Mouse (Mus musculus): ENCODE measurements around the gene Ndufv1. TPM values are rescaled to one million over a fixed set of nuclear protein-coding genes. Genes with fewer than 3 reads are reported as not detected.

The Ndufv1 gene
- polyA plus RNA-seq, 1 experiment from 2014 or later = 174 TPM

GRCm38 (mm10) chr19:4036327-4037045 lies 23.9 kb upstream of the Ndufv1 start:
- Histone ChIP-seq H3K27me3 (ENCODE audit: control insufficient read depth, insufficient read depth, low read length) (no peaks in the 10 kb centered on the region), H3K4me2 (ENCODE audit: low read depth, low read length, severe bottlenecking) (no peak overlapping the region), H3K4me3 (ENCODE audit: low read depth, low read length) (no peak overlapping the region), H3K36me3 (ENCODE audit: control insufficient read depth, insufficient read depth, low read length) (no peaks in the 10 kb centered on the region; the same call in 1 of the 2 replicates), H3K9me3 (ENCODE audit: control insufficient read depth, low read length) (no peaks in the 10 kb centered on the region), H3K4me1 (replicated peaks; ENCODE audit: control insufficient read depth, insufficient read depth, low read length) (peaks cover 5% of the 10 kb centered on the region), H3K27ac (ENCODE audit: low read depth, low read length) (no peak overlapping the region), H3K9ac (ENCODE audit: low read length) (no peak overlapping the region)
- DNase-seq (ENCODE audit: low spot score) (no peak), ATAC-seq (replicated peaks; ENCODE audit: low FRiP score) (no peak)
- 86% methylated on average over 12 of the region's 12 CpGs for WGBS

- ATAC-seq (replicated peaks; ENCODE audit: low FRiP score) (no peak), DNase-seq (ENCODE audit: low spot score) (no peak)
- no peaks in the 10 kb centered on the region for H3K27me3 ChIP-seq (ENCODE audit: control insufficient read depth, insufficient read depth, low read length)
- H3K4me2 ChIP-seq (ENCODE audit: low read depth, low read length, severe bottlenecking) = no peak overlapping the region
- no peak overlapping the region for H3K27ac ChIP-seq (ENCODE audit: low read depth, low read length)
- H3K4me3 ChIP-seq (ENCODE audit: low read depth, low read length) = no peak overlapping the region
- H3K4me1 ChIP-seq (replicated peaks; ENCODE audit: control insufficient read depth, insufficient read depth, low read length) = peaks cover 5% of the 10 kb centered on the region
- no peak overlapping the region for H3K9ac ChIP-seq (ENCODE audit: low read length)
- no peaks in the 10 kb centered on the region for H3K9me3 ChIP-seq (ENCODE audit: control insufficient read depth, low read length)
- H3K36me3 ChIP-seq (ENCODE audit: control insufficient read depth, insufficient read depth, low read length) = no peaks in the 10 kb centered on the region; the same call in 1 of the 2 replicates
- WGBS = 68% methylated on average over 5 of the region's 5 CpGs
Observed at GRCm38 (mm10) chr19:4033742-4034141, 21.1 kb upstream of the Ndufv1 start.

- WGBS = 87% methylated on average over 3 of the region's 3 CpGs
- H3K4me3 ChIP-seq (ENCODE audit: low read depth, low read length) = no peak overlapping the region
- H3K9ac ChIP-seq (ENCODE audit: low read length) = no peak overlapping the region
- H3K27ac ChIP-seq (ENCODE audit: low read depth, low read length) = no peak overlapping the region
- no peaks in the 10 kb centered on the region for H3K9me3 ChIP-seq (ENCODE audit: control insufficient read depth, low read length)
- H3K4me2 ChIP-seq (ENCODE audit: low read depth, low read length, severe bottlenecking) = no peak overlapping the region
- H3K27me3 ChIP-seq (ENCODE audit: control insufficient read depth, insufficient read depth, low read length) = no peaks in the 10 kb centered on the region
- H3K36me3 ChIP-seq (ENCODE audit: control insufficient read depth, insufficient read depth, low read length) = no peaks in the 10 kb centered on the region; the same call in 1 of the 2 replicates
- DNase-seq (ENCODE audit: low spot score) (no peak), ATAC-seq (replicated peaks; ENCODE audit: low FRiP score) (no peak)
- H3K4me1 ChIP-seq (replicated peaks; ENCODE audit: control insufficient read depth, insufficient read depth, low read length) = peaks cover 5% of the 10 kb centered on the region
Observed at GRCm38 (mm10) chr19:4033298-4033697, 20.7 kb upstream of the Ndufv1 start.

- DNase-seq (ENCODE audit: low spot score) (no peak), ATAC-seq (replicated peaks; ENCODE audit: low FRiP score) (no peak)
- H3K4me3 ChIP-seq (ENCODE audit: low read depth, low read length) = no peak overlapping the region
- H3K9me3 ChIP-seq (ENCODE audit: control insufficient read depth, low read length) = no peaks in the 10 kb centered on the region
- H3K36me3 ChIP-seq (ENCODE audit: control insufficient read depth, insufficient read depth, low read length) = no peaks in the 10 kb centered on the region; the same call in 1 of the 2 replicates
- no peak overlapping the region for H3K27ac ChIP-seq (ENCODE audit: low read depth, low read length)
- no peaks in the 10 kb centered on the region for H3K27me3 ChIP-seq (ENCODE audit: control insufficient read depth, insufficient read depth, low read length)
- H3K4me1 ChIP-seq (replicated peaks; ENCODE audit: control insufficient read depth, insufficient read depth, low read length) = peaks cover 3% of the 10 kb centered on the region
- H3K9ac ChIP-seq (ENCODE audit: low read length) = no peak overlapping the region
- no peak overlapping the region for H3K4me2 ChIP-seq (ENCODE audit: low read depth, low read length, severe bottlenecking)
- 53% methylated on average over 7 of the region's 7 CpGs for WGBS
Observed at GRCm38 (mm10) chr19:4032668-4033067, 20.1 kb upstream of the Ndufv1 start.

GRCm38 (mm10) chr19:4027576-4027975 lies 15.0 kb upstream of the Ndufv1 start:
- no peak overlapping the region for H3K27ac ChIP-seq (ENCODE audit: low read depth, low read length)
- no peaks in the 10 kb centered on the region for H3K36me3 ChIP-seq (ENCODE audit: control insufficient read depth, insufficient read depth, low read length)
- ATAC-seq (replicated peaks; ENCODE audit: low FRiP score) = no peak
- no peaks in the 10 kb centered on the region for H3K4me1 ChIP-seq (replicated peaks; ENCODE audit: control insufficient read depth, insufficient read depth, low read length)
- H3K4me2 ChIP-seq (ENCODE audit: low read depth, low read length, severe bottlenecking) = no peak overlapping the region
- H3K9me3 ChIP-seq (ENCODE audit: control insufficient read depth, low read length) = no peaks in the 10 kb centered on the region; the same call in 1 of the 2 replicates
- H3K27me3 ChIP-seq (ENCODE audit: control insufficient read depth, insufficient read depth, low read length) = no peaks in the 10 kb centered on the region
- no peak overlapping the region for H3K9ac ChIP-seq (ENCODE audit: low read length)
- no peak for DNase-seq (ENCODE audit: low spot score)
- no peak overlapping the region for H3K4me3 ChIP-seq (ENCODE audit: low read depth, low read length)

- H3K36me3 ChIP-seq (ENCODE audit: control insufficient read depth, insufficient read depth, low read length) = no peaks in the 10 kb centered on the region
- ATAC-seq (replicated peaks; ENCODE audit: low FRiP score) (no peak), DNase-seq (ENCODE audit: low spot score) (no peak)
- H3K4me1 ChIP-seq (replicated peaks; ENCODE audit: control insufficient read depth, insufficient read depth, low read length) = no peaks in the 10 kb centered on the region; the same call in 1 of the 2 replicates
- no peak overlapping the region for H3K9ac ChIP-seq (ENCODE audit: low read length)
- no peak overlapping the region for H3K27ac ChIP-seq (ENCODE audit: low read depth, low read length)
- WGBS = 79% methylated on average over 7 of the region's 7 CpGs
- no peaks in the 10 kb centered on the region; the same call in 1 of the 2 replicates for H3K9me3 ChIP-seq (ENCODE audit: control insufficient read depth, low read length)
- no peaks in the 10 kb centered on the region for H3K27me3 ChIP-seq (ENCODE audit: control insufficient read depth, insufficient read depth, low read length)
- no peak overlapping the region for H3K4me3 ChIP-seq (ENCODE audit: low read depth, low read length)
- H3K4me2 ChIP-seq (ENCODE audit: low read depth, low read length, severe bottlenecking) = no peak overlapping the region
Observed at GRCm38 (mm10) chr19:4023185-4023584, 10.6 kb upstream of the Ndufv1 start.

GRCm38 (mm10) chr19:4018743-4019583 lies 6.4 kb upstream of the Ndufv1 start:
- H3K4me2 ChIP-seq (ENCODE audit: low read depth, low read length, severe bottlenecking) = no peak overlapping the region
- H3K9ac ChIP-seq (ENCODE audit: low read length) = no peak overlapping the region
- no peak overlapping the region for H3K4me3 ChIP-seq (ENCODE audit: low read depth, low read length)
- H3K4me1 ChIP-seq (replicated peaks; ENCODE audit: control insufficient read depth, insufficient read depth, low read length) = no peaks in the 10 kb centered on the region; the same call in 1 of the 2 replicates
- H3K9me3 ChIP-seq (ENCODE audit: control insufficient read depth, low read length) = no peaks in the 10 kb centered on the region
- no peak for ATAC-seq (replicated peaks; ENCODE audit: low FRiP score)
- no peaks in the 10 kb centered on the region for H3K27me3 ChIP-seq (ENCODE audit: control insufficient read depth, insufficient read depth, low read length)
- 37% methylated on average over 18 of the region's 18 CpGs for WGBS
- DNase-seq (ENCODE audit: low spot score) = peak; percentile 72
- no peaks in the 10 kb centered on the region for H3K36me3 ChIP-seq (ENCODE audit: control insufficient read depth, insufficient read depth, low read length)
- H3K27ac ChIP-seq (ENCODE audit: low read depth, low read length) = no peak overlapping the region

GRCm38 (mm10) chr19:4017921-4018587 lies 5.4 kb upstream of the Ndufv1 start:
- Histone ChIP-seq H3K4me3 (ENCODE audit: low read depth, low read length) (no peak overlapping the region), H3K27ac (ENCODE audit: low read depth, low read length) (no peak overlapping the region), H3K4me1 (replicated peaks; ENCODE audit: control insufficient read depth, insufficient read depth, low read length) (no peaks in the 10 kb centered on the region; the same call in 1 of the 2 replicates), H3K4me2 (ENCODE audit: low read depth, low read length, severe bottlenecking) (no peak overlapping the region), H3K27me3 (ENCODE audit: control insufficient read depth, insufficient read depth, low read length) (no peaks in the 10 kb centered on the region), H3K36me3 (ENCODE audit: control insufficient read depth, insufficient read depth, low read length) (no peaks in the 10 kb centered on the region), H3K9ac (ENCODE audit: low read length) (no peak overlapping the region), H3K9me3 (ENCODE audit: control insufficient read depth, low read length) (no peaks in the 10 kb centered on the region)
- no peak for ATAC-seq (replicated peaks; ENCODE audit: low FRiP score)
- no peak for DNase-seq (ENCODE audit: low spot score)
- 69% methylated on average over 10 of the region's 10 CpGs for WGBS
